Mouse (Mus musculus) inflammation-experienced regulatory T-cells, adult 6 months (primary cell): Measurements from ENCODE around the gene Ten1. TPM values are rescaled to one million over a fixed set of nuclear protein-coding genes. Genes with fewer than 3 reads are reported as not detected.
A peak's percentile ranks its signal among the peaks of the same experiment; 100 is the strongest.

Experiments used
- ATAC-seq: one replicate; pipeline ENCODE4 v1.8.0; 2017
- polyA plus RNA-seq, 3 experiments: library from polyadenylated mRNA; unstranded; fragments of 100-300 nt; shearing (Covaris generic); gene quantifications; one replicate each; pipeline ENCODE4 v1.2.1; 2017

Ten1 gene
- polyA plus RNA-seq: 10 to 100 TPM; 49.0 to 66.5 (median 54.4) TPM

DNA sequence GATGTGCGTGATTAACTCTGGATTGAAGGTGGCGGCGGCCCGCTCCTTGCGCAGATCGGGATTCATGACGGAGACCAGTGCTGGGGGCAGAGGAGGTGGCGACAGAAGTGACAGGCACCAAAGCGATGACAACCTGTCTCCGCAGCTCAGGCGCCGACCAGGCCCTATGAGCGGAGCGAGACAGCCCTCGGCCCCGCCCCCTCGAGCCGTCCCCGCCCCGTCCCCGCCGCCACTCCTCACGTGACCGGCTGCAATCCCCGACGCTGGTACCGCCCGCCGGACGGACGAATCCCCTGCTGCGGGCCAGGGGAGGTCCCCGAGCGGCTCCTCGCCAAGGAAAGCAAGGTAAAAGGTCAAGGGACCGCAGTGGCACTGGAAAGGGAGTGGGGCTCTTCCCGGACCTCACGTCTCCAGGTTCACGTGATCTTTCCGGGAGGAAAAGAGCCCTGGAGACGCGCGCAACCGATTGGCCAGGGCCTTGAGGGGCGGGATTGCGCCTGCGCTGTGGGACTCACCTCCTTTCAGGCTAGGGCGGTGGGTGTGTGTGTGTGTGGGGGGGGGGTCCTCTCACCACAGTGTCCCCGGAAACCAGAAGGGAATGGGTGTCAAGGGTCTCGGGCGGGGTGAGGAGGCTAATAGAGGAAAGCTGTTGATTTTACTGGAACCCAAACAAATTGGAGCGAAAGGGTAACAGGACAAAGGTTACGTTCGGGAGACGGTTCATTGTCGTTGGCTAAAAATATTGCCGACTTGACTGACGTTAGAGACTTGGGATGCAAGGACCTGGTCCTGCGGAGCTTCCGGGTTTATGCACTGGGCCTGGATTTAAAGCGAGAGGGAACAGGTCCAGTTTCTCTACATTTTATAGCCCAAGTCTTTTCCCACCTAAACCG, at the start of gene Ten1, which contains the start of gene Acox1:
Ten1 (plus strand) TSS at position 217 of the 893 bp plus-strand sequence.
Acox1 (minus strand) TSS at position 407 of the 893 bp plus-strand sequence.
- ATAC-seq: peak; percentile 88

- ATAC-seq: no peak
These were observed 49.3 kb upstream of the Ten1 start for GRCm38 (mm10) chr11:116149341-116149740.

GRCm38 (mm10) chr11:116150960-116151359, 47.7 kb upstream of the Ten1 start:
- ATAC-seq: no peak

DNA sequence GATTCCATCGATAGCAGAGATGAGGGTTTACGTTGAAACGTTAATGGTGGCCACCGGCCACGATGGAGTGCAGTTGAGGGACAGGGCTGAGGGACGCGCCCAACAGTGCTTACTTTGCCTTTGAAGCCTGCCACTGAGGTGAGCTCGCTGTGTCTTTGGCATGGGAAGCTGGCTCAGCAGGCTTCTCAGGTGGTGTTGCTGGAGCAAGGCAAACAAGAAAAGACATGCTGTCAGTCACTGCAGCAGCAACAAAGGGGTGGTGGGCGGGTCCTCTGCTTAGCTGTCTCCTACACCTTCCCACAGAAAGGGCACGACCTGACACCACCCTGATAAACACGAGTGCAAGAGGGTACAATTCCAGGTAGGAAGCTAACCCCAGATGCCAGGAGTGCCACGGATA, 37.3 kb upstream of the Ten1 start:
- ATAC-seq: no peak

DNA sequence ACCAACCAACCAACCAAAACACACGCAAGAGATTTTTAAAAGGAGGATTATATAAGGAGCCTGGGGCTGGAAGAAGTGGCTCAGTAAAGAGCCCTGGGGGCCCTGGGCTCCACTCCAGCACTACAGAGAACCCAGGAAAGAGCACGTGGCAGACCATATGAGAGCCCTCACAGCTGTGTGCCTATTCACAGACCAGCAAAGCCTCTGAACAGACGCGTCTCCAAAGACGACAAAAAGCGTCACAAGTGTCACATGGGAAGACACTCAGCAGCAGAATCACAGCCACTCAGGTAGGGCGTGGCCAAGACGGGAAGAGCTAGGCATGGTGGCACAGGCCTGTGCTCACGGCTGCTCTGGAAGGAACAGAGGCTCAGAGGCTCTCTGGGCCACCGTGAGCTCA, 36.5 kb upstream of the Ten1 start:
- ATAC-seq: no peak

DNA sequence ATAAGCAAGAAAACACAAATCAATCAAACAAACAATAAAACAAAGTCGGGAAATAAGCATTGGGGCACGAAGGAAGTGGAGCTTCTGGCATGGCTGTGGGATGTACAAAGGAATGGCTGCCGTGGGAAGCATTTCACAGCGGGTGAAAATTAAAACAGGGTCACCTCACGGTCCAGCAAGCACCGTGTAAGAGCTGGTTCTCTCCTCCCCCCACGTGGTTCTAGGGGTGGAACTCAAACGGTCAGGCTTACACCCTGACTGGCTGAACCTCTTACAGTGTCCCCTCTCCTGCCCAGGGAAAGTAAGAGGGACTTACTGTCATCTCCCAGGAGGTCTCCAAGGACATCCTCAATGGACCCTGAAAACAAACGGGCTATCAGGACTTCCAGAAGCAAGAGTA, 35.7 kb upstream of the Ten1 start:
- ATAC-seq: no peak

DNA sequence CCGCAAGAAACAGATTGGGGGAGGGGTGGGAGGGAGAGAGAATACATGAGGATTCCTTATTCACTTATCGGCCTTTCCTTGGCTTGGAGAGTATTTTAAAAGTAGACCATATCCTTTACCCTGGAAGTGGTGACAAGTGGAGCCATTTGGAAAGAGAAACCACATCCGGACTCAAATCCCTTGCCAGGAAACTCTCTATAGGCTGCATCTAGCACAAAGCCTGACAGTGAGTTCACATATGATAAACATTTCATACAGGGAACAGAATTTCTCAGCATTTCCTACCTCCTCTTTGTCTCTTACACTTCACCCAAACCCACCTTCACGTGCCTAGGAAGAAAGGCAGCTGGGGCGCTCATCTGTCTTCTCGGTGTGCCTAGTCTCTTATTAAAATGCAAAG, 31.4 kb upstream of the Ten1 start:
- ATAC-seq: no peak

GRCm38 (mm10) chr11:116167884-116168439, 30.7 kb upstream of the Ten1 start, which contains the start of gene Fbf1:
Fbf1 (minus strand) TSS chr11:116168166.
- ATAC-seq: peak; percentile 96

DNA sequence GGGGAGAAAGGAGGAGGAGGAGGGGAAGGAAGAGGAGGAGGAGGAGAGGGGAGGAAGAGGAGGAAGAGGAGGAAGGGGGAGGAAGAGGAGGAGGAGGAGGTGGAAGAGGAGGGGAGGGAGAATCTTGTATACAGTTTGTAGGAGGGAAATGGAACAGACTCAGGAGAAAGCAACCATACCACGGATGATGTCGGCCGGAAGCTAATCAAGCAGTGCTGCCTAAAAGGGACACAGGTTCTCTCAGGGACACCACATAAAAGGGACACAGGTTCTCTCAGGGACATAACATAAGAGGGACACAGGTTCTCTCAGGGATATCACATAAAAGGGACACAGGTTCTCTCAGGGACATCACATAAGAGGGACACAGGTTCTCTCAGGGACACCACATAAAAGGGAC, 29.4 kb upstream of the Ten1 start:
- no peak for ATAC-seq

GRCm38 (mm10) chr11:116170003-116170800, 28.5 kb upstream of the Ten1 start:
- no peak for ATAC-seq

DNA sequence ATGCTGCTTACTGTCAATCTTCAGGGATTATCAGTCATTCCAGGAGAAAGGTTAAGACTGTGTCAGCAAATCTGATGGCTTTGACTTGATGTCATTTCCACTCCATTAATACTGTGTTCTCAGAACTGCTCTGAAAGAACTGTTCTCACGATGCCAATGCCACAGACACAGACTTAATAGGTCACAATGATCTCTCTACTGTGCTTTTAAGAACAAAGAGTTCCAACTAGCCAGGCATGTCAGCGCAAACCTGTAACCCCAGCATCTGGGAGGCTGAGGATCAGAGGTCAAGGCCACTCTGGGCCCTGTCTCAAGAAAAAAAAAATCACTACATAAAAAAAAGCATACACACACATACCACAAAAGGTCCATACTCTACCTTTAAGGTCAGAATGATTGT, 26.7 kb upstream of the Ten1 start:
- ATAC-seq: no peak

GRCm38 (mm10) chr11:116174775-116175448, 23.7 kb upstream of the Ten1 start:
- no peak for ATAC-seq

- no peak for ATAC-seq
These were observed 22.6 kb upstream of the Ten1 start for GRCm38 (mm10) chr11:116176010-116176409.

DNA sequence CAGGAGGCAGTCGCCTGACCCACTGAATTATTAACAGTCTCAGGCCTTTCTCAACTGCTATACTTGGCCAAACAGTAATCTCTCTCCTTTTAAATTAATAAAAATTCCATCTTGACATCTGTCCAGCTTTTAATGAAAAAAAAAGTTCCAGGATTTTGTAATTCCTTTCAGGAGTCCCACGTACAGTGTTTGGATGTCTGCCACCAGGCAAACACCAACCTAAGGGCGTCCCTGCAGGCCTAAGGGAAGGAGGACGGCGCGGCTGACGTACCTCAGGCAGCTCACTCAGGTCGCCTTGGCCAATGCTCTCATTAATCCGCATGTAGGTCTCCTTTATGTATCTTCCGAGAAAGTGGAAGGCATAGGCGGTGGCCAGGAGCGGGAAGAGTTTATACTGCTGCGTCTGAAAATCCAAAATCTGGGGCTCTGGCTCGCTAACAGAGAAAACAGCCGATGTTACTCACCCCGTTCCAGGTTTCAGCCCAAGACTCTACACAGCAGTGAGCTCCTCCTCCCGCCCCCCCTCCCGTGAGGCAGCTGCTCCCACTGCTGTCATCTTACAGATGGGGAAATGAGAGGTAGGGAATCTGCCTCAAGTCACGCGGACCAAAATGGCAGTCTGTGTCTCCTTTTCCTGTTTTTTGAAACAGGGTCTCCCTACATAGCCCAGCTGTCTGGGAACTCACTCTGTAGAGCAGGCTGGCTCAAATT, 20.1 kb upstream of the Ten1 start:
- no peak for ATAC-seq

- no peak for ATAC-seq
These were observed 12.8 kb upstream of the Ten1 start for GRCm38 (mm10) chr11:116185836-116186235.

DNA sequence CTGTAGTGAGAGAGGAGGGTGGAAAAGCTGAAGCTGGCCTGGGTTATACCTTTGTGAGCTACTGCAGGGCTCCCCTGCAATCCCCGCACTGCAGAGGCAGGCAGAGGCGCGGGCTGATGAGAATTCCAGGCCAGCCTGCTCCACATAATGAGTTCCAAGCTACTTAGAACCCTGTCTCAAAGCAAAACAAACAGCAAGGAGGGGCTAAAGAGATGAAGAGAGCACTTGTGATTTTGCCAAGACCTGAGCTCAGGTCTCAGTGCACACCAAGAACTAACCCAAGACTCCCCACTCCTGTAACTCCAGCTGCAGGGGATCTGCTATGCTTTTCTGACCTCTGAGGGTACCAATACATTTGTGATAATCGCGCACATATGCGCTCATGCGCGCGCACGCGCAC, 12.3 kb upstream of the Ten1 start:
- no peak for ATAC-seq

GRCm38 (mm10) chr11:116187226-116187930, 11.3 kb upstream of the Ten1 start:
- ATAC-seq: no peak

GRCm38 (mm10) chr11:116194619-116195018, 4.0 kb upstream of the Ten1 start:
- no peak for ATAC-seq

DNA sequence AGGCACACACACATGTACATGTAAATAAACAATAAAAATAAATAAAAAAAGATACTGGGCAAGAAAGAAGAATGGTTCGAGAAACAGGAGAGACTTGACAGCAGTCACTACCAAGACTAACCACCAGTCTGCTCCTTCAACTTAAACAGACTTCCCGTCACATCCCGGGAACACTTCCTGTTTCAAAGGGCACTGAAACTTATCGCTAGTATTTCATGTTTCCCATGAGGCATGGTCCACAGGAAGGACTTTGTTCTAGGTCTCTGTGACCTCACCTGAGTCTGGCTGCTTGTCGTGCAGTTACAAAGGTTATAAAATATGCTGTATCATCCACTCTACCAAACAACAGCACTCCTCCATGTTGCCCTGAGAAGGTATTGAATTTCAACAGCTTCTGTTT, 3.4 kb upstream of the Ten1 start:
- no peak for ATAC-seq

DNA sequence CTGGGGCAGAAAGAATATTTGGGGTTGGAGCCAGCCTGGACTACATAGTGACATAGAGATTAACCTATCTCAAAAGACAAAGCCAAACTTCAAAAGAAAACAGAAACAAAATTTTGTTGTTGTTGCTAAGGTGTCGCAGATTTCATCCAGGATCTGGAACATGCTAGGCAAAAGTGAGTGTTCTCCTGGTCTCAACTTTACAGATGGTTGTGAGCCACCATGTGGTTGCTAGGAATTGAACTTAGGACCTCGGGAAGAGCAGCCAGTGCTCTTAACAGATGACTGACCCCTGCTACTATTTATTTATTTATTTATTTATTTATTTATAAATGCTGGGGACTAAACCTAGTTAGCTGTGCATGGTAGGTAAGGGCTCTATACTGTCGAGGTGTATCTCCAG, 2.3 kb upstream of the Ten1 start:
- no peak for ATAC-seq

GRCm38 (mm10) chr11:116196866-116197583, 1.6 kb upstream of the Ten1 start:
- no peak for ATAC-seq
